11 mouse cellular contexts compared by ENCODE assay signal in the genomic region with DNA sequence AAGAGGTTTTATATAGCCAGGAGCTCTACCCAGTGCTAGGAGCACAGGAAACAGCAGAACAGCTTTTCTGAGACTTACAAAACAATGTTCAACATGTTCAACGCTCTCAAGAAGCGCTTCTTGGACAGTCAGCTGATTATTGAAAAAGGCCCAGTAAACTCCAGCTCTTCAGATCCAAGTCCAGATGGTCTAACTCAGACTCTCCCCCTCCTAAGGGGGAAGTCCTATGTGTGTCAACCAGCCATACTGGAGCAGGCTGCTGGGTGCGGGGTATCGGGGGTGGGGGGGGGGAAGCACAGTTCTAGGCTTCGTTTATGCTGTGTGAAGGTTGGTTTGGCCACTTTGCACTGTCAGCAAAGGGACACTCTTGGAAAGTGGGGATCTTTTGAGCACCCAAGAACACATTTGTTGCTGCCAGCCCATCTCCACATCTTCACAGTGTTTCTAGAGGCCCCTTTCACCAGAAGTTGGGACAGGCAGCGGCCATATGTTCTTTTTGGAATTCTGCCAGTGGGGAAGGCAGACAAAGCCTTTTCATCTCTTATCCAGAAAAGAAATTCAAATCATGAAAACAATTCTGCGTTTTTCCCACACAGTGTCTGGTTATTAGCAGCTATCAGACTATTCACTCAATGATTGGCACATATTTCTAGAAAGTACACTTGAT.
DNase-seq lines count a peak whose midpoint lies in the region; ATAC-seq and TF ChIP-seq lines count a peak whose summit lies in the region.
"Had no signal": no experiment of that assay in that cellular context is flagged by ENCODE, and none has a peak within 500 bp of the region (broad histone marks: within the 10 kb centered on the region; RNA-seq: fewer than 3 reads in every experiment).

No protein-coding gene starts in this region.

- no peak overlapping the region for H3K4me3 ChIP-seq in cerebellum, adult 2 months (replicated peaks; ENCODE audit: insufficient read depth, low read depth, low read length)
- H3K4me3 ChIP-seq in kidney, embryonic 15.5 days (replicated peaks): no peak overlapping the region
- no peak overlapping the region for H3K4me3 ChIP-seq in liver, embryonic 12.5 days
- H3K4me3 ChIP-seq: liver, embryonic 13.5 days had no signal

- 0 out of 2 replicates have a peak, but pooled peaks have one; percentile 33 for ATAC-seq in kidney, embryonic 15.5 days (replicated peaks; ENCODE audit: low FRiP score)
- ATAC-seq in liver, embryonic 12.5 days: no peak

- TF ChIP-seq CTCF in cerebellum, adult 2 months (IDR thresholded peaks at IDR 0.05; ENCODE audit: borderline replicate concordance, insufficient read depth, low read depth, low read length): no peak

- no peaks in the 10 kb centered on the region for H3K36me3 ChIP-seq in kidney, embryonic 15.5 days
- H3K36me3 ChIP-seq in liver, embryonic 12.5 days: no peaks in the 10 kb centered on the region
- H3K36me3 ChIP-seq: liver, embryonic 13.5 days had no signal

- H3K4me2 ChIP-seq in kidney, embryonic 15.5 days: no peak overlapping the region
- no peak overlapping the region for H3K4me2 ChIP-seq in liver, embryonic 12.5 days
- H3K4me2 ChIP-seq: liver, embryonic 13.5 days had no signal

- no peaks in the 10 kb centered on the region for H3K27me3 ChIP-seq in cerebellum, adult 2 months (ENCODE audit: control insufficient read depth, insufficient read depth, low read length)
- no peaks in the 10 kb centered on the region for H3K27me3 ChIP-seq in kidney, embryonic 15.5 days
- no peaks in the 10 kb centered on the region for H3K27me3 ChIP-seq in liver, embryonic 12.5 days (replicated peaks)
- H3K27me3 ChIP-seq: liver, embryonic 13.5 days had no signal

- no peaks in the 10 kb centered on the region for H3K4me1 ChIP-seq in cerebellum, adult 2 months (ENCODE audit: control insufficient read depth, insufficient read depth, low read length)
- peaks cover 19% of the 10 kb centered on the region; the same call in 1 of the 2 replicates for H3K4me1 ChIP-seq in kidney, embryonic 15.5 days
- H3K4me1 ChIP-seq in liver, embryonic 12.5 days: no peaks in the 10 kb centered on the region
- H3K4me1 ChIP-seq: liver, embryonic 13.5 days had no signal

- DNase-seq in cerebellum, adult 2 months: peak; percentile 20 to 41
- no peak for DNase-seq in cerebellum, adult 8-10 months
- DNase-seq in kidney, postnatal 36 days: no peak
- peak; percentile 64 for DNase-seq in Muller cell, postnatal 12 days (ENCODE audit: inconsistent ontology term)
- DNase-seq in layer of hippocampus, adult 8-10 months (ENCODE audit: low spot score in 2 of 2): peak; percentile 8 to 19
- DNase-seq in adrenal gland, postnatal 10 days: no peak
- DNase-seq: gastrocnemius, postnatal 14 days; liver, embryonic 13.5 days; thymus, postnatal 14 days had no signal

- no peaks in the 10 kb centered on the region for H3K9me3 ChIP-seq in kidney, embryonic 15.5 days (replicated peaks)
- no peaks in the 10 kb centered on the region for H3K9me3 ChIP-seq in liver, embryonic 12.5 days (replicated peaks)
- H3K9me3 ChIP-seq: liver, embryonic 13.5 days had no signal

- no peak overlapping the region for H3K9ac ChIP-seq in kidney, embryonic 15.5 days
- H3K9ac ChIP-seq in liver, embryonic 12.5 days: no peak overlapping the region
- H3K9ac ChIP-seq: liver, embryonic 13.5 days had no signal

- no peak overlapping the region for H3K27ac ChIP-seq in cerebellum, adult 2 months (ENCODE audit: insufficient read depth, low read length)
- H3K27ac ChIP-seq in kidney, embryonic 15.5 days: peak overlapping the region; percentile 68
- H3K27ac ChIP-seq in liver, embryonic 12.5 days: no peak overlapping the region
- H3K27ac ChIP-seq: liver, embryonic 13.5 days had no signal

- 19% methylated on average over 7 of the region's 7 CpGs for WGBS in cerebellum, adult 2 months
- 54% methylated on average over 7 of the region's 7 CpGs for WGBS in kidney, embryonic 15.5 days
- WGBS in liver, embryonic 12.5 days (ENCODE audit: insufficient replicate concordance): 64% methylated on average over 7 of the region's 7 CpGs

- no peak for TF ChIP-seq POLR2A in cerebellum, adult 2 months (IDR thresholded peaks at IDR 0.05; ENCODE audit: borderline replicate concordance, insufficient read depth, low read length)

Comparison
In these comparisons a context has a peak if more than half of its experiments do, and no peak if none do; other contexts are left out.
1. DNase-seq: peak in cerebellum, adult 2 months (2 of 2), Muller cell, postnatal 12 days (single experiment) and layer of hippocampus, adult 8-10 months (2 of 2); none in cerebellum, adult 8-10 months (single experiment), kidney, postnatal 36 days (0 of 2) and adrenal gland, postnatal 10 days (single experiment).